Mouse (Mus musculus) left cerebral cortex, adult 8-10 months (tissue): ENCODE measurements at regions not wholly inside any gene's neighbourhood (a gene's known extent, or its start where the extent isn't known, plus 50 kb on each side); places are given as distances from the start of the nearest gene placed in this dataset.

Source experiments
- DNase-seq, 2 experiments: peaks; one replicate each; pipeline ENCODE4 v3.0.0; 2022; ENCODE audit warnings: low spot score in 2 of 2

DNA sequence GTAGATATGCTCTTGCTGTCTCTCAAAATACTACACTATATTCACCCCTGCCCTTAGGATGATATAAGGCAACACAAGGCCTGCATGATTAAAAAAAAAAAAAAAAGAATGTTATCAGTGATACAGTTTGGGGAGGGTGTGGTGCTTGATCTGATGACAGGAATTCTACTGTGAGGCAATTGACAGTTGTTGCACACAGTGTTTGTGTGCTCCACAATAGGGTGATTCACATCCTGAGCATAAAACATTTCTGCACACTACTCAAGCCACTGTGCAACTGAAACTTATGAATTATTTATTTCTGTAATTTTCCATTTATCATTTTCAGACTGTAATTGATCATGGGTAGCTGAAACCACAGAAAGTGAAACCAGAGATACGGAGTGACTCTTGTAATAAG lies 277.2 kb upstream of the Adgrl4 start:
- DNase-seq, result no peak

DNA sequence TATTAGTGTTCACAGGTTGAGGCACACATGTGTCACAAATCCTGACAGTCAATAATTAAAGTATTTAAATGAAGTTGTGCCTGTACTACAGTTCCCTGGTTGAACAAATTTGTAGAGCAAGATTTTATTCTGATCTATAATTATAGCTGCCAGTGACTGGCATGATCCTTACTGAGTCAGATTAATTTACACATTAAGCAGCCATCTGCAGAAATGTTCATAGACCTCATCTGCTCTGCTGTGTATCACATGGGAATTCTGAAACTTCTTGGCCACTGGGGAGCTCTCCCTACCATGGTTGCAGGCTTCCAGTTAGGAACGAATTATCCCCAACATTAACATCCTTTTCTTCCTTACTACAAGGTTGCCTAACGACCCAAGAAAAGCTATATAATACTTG lies 255.6 kb upstream of the Adgrl4 start:
- no peak for DNase-seq

DNA sequence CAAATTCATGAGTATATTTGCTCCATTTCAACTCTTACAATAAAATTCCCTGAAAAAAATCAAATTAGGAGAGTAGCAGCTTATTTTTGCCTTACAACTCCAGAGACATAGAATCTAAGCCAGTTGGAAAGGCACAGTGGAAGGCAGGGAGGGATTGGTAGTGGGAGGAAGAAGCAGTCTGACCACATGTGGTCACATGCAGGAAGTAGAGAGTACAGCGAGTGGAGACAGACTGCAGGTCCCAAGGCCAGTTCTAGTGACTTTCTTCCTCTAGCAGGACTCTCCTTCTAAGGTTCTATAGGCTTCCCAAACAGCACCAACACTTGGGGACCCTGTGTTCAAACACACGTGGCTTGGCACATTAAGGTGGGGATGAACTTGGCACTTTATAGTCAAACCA lies 245.6 kb upstream of the Adgrl4 start:
- DNase-seq, result no peak

DNA sequence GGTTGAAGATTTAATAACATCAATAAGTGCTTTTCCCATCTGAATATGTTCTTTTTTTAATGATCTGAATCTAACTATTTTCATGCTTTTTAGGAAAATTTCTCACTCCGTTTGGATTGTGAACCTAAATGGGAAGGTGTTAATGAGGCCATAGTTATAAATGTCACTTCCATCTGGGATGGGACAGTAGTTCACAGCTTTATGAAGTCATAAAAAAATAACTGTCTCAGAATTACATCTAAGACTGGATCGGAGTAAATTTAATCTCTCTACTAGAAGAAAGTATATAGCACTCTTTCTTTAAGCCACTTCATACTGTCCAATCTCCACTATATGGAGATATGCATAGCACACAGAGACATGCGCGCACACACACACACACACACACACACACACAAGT lies 226.7 kb upstream of the Adgrl4 start:
- no peak for DNase-seq

DNA sequence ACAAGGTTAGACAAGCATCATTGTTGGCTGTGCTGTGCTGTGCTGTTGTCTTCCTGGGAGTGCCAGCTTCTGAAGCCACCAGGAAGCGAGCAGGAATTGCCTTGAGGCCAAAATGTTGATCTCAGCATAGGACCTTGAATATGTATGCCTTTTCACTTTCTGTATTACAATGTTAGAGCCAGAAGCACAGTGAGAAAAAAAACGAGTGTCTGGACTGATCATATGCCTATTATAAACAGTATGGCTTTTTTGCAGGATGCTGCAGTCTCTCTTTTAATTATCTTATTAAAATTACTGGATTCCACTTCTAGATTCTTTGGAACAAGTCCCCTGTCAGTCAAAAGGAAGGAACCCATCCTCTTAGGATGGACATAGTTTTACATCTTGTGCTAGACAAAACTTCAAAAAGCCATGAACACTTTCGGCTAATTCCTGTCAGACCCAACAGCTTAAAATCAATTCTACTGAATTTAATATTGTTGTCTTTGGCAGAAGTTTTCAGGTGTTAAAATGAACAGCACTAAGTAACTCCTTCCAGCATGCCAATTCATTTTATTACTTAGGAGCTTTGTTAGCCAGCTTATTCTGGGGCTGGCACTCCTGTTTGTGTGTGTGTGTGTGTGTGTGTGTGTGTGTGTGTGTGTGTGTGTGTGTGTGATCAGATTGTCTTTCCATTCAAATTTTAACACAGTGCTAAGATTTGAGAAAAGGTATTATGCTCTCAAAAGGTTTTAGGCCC lies 220.8 kb upstream of the Adgrl4 start:
- no peak for DNase-seq

DNA sequence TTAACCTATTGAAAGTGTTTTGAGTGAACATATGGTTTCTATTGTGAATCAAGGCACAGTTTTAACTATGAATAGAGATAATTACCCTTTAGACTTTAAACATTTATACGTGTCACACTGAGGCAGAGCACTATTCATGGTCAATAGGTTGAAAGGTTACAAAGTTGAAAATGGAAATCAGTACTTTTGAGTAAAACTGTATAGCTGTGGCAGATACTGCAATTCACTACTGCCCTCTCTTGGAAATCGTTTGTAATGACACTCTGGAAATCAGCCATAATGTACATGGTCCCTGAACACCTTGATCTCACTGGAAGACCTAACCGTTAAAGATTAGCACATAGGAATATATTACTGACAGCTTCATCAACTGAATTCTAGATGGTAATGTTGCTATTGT lies 215.3 kb upstream of the Adgrl4 start:
- DNase-seq, result no peak

DNA sequence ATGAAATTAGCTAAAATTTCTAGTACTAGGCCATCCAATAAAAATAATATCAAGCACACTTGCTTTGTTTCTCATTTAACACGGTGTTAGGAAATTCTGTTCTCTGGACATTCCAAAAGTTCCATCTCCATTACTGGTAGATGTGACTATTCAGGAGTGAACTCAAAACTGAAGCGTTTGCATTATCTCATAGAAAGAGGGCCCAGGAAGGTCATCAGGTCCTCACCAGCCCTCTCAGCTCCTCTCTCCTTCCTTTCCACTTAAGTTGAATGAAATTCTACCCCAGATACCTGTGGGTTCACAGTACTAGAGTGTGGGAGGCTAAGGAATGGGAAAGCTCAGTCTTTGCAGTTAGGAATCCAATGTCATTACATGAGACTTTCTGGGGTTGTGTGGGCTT lies 185.2 kb upstream of the Adgrl4 start:
- no peak for DNase-seq

DNA sequence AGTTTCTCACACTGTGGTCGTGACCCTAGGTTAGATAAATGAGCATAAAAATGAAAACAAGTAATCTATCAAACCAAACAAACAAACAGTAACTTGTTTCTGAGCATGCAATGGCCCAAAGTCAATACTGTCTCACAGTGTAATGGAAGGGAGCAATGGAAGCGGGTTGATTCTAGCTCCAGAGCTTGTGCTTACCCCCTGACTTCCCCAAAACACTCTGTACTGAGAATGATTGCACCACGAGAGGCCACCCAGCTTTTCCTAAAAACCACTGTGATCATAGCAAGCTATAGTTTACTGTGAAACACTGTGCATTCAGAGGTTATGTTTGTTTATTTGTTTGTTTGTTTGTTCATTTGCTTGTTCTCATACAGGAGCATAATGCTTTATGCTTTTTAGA lies 174.9 kb upstream of the Adgrl4 start:
- DNase-seq, result no peak

DNA sequence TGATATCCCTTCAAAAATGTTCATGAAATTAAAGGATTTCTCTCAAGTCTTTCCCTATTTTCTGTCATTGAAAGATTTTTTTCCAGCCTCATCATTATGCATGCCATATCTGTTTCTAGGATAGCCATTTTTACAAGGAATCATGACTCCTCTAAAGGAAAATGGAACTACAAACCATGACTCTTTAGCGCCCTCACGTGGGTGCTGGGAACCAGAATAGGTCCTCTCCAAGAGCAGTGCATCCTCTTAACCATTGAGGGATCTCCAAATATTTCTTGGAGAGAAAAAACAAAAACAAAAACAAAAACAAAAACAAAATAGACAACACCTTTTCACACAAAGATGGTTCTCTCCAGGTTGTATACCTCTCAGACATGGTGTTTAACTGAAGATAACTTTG lies 172.0 kb upstream of the Adgrl4 start:
- DNase-seq, result no peak

DNA sequence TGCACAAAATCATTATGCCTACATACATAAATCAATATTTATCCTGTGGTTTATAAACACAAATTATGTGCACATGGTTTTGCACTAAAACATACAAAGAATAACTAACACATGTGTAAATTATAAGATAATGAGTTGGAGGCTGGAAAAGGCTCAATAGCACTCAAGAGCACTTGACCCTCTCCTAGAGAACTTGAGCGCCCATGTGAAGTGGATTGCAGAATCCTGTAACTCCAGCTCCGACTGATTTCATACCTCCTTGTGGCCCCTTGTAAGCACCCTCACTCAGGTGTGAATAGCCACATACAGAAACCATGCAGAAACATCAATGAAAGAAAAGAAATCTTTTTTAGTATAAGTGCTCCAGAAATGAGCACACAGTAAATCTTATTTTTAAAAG lies 168.2 kb upstream of the Adgrl4 start:
- no peak for DNase-seq

DNA sequence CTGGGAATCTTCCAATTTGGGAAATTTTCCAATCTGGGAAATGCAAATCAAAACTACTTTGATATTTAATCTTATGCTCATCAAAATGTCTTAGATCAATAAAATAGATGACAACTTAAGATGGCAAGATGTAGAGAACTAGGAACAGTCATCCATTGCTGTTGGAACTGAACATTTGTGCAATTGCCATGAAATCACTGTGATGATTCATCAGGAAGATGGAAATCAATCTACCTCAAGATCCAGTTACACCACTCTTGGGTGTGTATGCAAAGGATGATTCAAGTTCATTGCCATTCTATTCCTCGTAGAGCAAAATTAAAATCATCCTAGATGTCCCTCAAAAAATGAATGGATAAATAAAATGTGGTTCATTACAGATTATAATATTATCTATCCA lies 153.9 kb upstream of the Adgrl4 start:
- DNase-seq, result no peak

DNA sequence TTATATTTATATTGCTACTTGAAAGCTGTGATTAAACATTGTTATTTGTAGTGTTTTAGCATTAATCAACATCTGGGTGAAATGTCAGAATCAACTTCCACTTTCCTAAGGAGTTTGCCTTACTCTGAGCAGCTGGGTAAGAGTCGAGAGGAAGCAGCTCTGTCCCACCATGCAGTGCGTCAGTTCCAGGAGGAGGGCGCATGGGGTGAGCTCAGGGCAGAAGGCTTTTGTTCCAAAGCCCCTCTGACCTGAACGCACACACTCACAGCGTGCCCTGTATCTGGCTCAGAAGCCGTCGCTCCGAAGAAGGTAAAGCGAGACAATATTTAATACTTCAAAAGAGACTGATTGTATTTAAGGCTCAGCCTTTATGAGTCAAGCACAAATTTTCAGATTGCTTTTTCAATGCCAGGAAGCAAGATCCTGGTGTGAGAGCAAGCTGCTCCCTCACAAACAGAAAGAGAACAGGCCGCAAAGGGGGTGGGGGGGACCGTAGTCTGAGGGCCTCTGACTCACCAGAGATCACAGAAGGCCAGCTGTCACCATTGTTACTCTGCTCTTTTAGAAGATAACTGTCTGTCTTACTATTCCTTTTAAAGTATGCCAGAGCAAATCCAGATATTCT lies 143.6 kb upstream of the Adgrl4 start:
- no peak for DNase-seq

DNA sequence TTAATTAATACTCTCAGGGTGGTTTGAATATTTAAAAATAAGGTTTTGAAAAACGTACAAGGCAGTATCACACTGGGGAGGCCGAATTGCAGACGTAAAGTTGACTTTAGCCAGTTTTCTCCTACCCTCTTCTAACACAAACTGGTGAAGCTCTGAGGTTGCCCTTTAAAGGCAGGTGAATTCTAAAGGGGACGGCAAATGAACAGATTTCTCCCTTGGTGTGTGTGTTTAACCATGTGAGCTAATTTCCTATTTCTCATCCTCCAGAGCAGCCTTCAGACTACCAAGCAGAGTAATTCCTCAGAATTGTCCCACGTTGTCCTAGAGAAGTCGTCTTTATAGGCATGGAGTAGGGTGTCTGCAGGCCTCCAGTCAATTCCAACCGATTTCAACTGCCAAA lies 143.1 kb upstream of the Adgrl4 start:
- no peak for DNase-seq

DNA sequence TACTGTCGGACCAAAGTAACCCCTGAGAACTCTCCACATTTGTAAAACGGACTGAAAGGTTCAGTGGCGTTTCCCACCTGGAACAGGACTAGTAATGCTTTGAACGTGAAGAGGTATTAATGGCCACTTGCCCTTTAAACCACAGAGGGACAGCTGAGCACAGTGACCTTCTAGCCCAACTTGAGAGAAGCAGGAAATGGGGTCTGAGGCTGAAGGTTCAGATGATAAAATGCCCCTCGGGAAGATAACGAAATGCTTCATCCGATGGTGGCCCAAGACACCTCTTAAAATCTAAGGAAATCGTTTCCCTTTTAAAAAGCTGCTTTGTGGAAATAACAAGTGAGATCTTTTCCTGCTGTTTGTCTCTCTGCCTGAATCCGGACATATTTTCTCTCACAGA lies 142.7 kb upstream of the Adgrl4 start:
- no peak for DNase-seq

DNA sequence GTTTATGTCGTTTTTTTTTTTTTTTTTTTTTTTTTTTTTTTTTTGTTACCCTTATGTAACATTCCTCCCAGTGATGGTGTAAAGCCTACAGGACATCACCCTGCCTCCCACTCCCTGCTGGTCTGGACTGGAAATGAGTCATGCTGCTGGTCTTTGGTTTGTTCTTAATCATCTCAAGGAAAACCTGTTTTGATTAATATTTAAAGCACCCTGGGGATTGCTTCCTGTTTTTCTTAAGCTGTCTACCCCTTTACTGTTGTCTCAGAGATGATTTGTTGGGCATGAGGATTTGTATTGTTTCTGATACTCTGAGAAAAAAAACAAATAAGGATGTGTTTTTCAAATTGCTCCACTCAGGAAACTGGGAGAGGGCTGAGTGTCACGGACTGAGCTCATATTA lies 139.4 kb upstream of the Adgrl4 start:
- DNase-seq, result no peak

DNA sequence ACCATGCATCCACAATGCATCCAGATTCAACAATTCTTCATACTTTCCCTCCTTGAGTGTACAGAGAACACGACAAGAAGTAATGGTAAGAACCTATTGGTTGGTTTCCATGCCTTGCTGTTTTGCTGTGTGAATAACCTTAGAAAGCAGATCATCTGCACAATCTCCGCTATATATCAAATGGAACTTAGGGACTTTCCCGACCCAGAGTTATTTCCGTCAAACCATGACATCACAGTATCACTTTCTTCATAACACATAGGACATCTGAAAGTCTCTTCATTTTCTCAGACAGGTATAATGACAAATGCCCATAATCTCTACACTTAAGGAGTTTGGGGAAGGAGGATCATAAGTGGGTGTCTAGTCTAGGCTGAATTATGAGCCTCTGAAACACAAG lies 132.3 kb upstream of the Adgrl4 start:
- DNase-seq, result no peak

DNA sequence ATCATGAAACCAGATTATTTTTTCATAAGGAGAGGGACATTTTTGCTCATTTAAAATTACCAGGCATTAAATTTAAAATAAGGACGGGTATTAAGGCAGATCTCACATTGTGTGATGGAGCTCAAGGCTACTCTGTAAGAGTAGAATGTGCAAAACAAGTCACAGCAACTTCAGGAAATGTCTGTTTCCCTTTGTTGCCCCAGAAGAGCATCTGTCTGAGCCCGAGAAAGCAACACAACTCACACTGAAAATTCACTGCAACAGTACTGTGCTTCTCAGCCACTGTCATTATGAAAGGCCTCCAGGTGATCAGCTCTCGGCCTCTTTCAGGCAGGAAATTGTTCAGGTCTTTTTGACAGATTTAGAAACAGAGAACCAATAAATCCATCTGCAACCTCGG lies 129.7 kb upstream of the Adgrl4 start:
- DNase-seq, result no peak

DNA sequence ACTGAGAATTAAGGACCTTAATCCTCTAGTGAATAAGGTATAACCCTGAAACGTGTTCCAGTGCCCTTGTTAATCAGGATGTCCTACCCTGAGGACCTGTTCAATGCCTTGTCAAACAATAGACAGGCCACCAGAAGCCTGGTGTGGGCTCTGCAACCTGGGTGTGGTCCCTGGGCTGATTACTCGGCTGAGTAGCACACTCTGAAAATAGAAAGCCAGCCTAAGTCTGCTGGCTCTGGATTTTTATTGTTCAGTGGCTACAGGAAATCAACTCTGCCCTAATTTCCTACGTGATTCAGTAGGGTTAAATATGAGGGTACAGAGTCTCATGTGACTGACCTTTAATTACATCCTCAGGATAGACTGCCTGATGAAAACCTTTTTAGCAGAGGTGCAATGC lies 113.9 kb upstream of the Adgrl4 start:
- no peak for DNase-seq

DNA sequence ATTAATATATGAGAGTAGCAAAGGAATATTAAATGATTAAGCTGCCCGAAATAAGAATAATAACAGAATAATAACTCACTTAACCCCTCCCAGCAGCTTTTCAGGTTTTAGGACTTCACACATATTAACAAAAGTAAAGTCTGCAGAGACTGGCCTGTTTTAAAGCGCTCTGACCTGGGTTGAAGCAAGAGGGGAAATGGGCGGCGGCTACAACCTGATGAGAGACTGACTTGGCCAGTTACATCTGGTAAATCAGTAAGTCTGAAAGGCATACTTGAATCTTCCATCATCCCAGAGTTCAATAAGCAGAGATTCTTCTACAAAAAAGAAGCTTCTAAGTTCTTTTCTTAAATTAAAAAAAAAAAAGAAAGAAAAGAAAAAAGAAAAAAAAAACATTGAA lies 107.9 kb upstream of the Adgrl4 start:
- DNase-seq, result no peak

DNA sequence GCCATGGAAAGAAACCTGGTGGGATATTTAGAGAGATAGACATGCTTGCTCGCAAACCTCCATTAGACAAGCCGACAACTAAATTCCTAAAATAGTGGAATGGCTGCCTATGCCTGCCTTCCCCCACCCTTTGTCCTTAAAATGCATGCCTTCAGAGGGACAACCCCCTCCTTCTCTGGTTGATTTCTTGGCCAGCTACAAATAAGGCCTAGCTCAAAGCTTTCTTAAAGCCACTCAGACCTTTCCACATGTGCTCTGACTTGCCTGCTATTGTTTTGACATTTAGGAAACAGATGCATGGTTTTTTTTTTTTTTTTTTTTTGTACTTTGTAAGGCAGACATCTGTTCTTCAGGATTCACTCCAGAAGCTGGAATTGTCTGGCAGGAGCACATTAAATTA lies 105.8 kb upstream of the Adgrl4 start:
- no peak for DNase-seq

DNA sequence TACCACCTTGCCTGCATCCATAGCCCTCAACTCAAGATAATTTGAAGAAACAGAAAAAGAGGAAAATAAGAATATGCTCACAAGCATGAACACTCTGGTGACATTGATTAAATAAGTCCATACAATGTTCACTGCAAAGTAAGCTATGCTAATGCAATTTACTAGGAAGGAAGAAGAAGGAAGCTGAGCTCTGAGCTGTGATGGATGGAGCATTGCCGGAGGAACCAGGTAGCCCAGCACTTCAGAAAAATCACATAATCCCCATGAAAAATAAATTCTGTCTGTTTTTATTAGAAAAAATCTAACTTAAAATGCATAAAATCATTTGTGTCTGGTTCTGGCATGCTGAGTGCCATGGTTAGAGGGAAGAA lies 105.4 kb upstream of the Adgrl4 start:
- DNase-seq, result no peak

DNA sequence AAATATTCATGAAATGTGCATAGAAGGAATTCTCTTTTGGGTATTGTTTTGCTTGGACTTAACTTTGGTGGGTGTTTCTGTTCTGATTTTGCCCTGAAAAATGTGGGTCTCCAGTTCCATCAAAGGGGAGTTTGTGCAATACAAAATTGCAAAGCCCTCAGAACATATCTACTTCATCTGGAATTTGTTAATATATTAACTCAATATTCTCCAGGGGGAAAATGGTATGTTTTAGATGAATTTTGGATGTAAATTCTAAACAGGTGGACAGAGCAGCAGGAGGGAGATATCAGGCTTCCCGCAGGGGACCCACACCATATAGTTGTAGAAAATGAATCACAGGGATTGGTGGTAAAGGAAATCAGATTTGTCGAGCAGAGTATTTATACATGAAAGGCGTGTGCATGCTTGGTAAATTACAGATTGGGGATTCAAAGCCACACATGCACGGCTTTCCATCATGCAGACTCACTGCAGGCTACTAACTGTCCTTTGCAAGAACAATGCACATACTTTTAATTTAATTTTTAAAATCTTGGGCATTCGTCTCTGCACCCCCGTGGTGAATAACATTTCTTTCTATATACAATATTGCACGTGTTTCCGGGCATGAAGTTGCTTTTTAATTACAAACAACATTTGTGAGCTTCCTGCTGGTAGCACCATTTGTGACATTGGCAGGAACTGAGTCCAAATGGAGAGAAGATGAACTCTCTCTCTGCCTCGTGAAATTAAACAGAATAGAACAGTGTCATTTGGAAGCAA lies 104.8 kb upstream of the Adgrl4 start:
- no peak for DNase-seq

DNA sequence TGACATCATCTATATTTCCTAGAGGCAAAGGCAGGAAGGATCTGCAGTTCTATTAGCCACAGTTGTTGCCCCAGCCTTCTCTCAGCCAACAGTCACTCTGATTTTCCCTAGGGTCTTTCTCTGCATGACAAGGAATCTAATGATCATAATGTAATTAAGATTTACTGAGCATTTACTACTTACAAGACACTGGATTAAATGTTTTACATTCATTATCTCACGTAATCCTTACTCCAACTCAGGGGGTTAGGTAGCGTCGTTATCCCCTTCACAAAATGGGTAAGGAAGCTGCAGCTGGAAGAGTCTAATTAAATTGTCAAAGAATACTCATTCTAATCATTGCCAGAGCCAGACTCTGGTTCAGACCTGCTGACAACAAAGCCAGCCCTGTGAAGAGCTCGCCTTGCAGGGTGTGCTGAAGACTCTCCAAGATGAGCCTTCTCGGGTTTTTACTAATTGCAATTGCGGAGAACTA lies 103.8 kb upstream of the Adgrl4 start:
- DNase-seq, result no peak
